Mouse (Mus musculus) kidney, postnatal 25 days (tissue): ENCODE results near the gene Eif1b.
"Not testable (repeated sequence)": the region's sequence is repeated elsewhere in the genome, so short reads cannot be mapped to it uniquely, and the experiment has no call there.

Experiments
- DNase-seq, 2 experiments: peaks; one replicate each; pipeline ENCODE4 v3.0.0; 2021; ENCODE audit warnings: mixed read lengths in 2 of 2

Eif1b gene

DNA sequence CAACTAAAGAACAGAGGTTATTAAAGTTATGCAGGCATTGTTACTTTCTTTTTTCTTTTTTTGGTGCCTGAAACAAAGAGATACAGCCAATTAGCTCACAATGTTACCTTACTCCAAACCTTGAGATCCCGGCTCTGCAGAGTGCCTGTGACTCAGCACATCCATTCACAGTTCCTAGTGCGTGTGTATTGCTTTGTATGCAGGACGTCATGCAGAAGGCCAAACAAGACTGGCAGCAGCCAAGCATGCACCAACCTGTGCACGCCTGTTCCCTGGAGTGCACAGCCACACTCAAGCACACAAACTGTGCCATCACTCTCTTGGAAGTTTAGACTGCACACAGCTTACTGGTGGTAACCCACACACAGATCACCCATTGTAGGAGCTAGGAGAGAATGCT, 35.2 kb downstream of the Eif1b start:
- DNase-seq, result no peak

DNA sequence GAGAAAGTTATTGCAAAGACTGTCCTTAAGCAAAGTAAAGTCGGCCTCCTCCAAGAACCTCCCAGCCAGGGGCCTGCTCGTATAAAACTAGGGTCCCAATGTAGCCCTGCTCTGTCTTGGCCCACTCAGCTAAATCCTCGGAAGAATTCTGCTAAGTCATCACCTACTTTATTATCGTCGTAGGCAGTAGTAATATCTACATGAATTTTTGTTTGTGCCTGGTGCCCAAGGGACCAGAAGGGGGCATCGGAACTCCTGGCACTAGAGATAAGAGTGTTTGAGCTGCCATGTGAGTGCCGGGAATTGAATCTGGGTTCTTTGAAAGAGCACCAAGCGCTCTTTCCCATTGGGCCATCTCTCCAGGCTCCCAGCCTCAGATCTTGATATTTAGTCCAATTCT, 35.9 kb downstream of the Eif1b start:
- no peak for DNase-seq

DNA sequence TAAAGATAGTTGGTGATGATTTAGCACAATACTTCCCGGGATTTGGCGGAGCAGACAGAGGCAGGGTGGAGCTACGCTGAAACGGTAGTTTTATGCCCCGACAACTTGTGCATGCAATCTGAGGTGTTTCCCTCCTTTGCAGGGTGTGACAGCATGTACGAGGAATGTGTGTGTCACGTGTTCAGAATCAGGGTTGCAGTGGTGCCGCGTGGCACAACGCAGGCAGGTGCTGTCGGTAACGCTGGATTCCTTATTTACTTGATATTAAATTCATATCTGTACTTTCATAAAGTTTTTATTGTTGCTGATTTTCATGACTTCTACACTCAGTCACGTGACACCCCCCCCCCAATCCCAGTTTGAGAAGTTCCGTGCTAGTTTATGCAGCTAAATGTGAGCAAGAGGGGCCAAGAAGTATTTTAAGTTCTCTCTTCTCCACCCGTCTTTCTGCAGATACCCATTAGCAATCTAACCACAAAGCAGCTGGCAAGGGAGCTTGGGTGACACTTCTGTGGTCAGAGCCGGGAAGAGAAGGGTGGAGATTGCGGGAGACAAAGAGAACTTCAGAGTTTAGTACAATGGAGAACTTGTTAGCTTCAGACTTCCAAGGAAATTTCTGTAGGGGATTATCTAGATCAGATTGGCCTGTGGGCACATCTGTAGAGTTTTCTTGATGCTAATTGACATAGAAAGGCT, 36.9 kb downstream of the Eif1b start:
- DNase-seq, result no peak

DNA sequence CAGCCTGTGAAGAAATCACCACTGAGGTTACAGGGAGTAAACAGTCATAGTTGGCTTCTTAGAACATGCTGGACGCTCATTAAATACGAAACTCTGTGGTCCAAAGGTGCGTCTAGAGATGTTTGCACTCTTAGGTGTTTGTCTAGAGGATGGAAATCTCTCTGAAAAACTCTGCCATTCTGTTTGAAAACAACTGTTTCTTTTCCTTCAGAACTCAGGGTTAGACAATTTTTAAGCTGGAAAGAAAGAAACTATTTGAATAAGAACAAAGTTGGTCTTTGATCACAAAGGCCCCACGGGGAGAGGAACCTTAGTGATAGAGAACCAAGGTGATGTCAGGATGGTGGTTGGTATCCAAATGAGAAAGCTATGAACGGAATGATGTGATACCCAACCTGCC, 38.4 kb downstream of the Eif1b start:
- DNase-seq, result no peak

DNA sequence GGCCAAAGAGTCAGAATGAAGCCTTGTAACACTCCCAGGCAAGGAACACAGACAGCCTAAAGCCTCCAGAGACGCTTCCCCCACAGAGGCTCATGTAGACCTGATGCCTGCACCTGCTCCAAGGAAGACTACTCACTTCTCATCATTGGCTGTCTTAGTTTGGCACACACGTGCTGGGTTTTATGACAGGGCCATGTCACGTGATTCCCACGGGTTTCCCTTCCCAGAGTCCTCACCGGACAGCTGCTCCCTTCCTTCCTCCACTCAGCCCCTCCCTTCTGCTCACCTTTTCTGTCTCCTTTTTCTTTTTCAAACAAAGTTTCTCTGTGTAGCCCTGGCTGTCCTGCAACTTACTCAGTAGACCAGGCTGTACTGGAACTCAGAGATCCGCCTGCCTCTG, 40.0 kb downstream of the Eif1b start:
- DNase-seq, result no peak

DNA sequence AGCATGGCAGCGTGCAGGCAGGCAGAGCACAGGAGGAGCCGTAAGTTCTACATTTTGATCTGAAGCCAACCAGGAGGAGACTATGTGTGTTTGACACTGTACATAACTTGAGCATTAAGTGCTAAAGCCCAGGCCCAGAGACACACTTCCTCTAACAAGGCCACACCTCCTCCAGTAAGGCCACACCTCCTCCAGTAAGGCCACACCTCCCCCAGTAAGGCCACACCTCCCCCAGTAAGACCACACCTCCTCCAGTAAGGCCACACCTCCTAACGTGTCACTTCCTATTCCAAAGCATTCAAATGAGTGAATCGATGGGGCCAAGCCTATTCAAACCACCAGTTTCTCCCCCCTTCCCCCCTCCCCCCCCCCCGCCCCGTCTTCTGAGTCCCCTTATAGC, 40.7 kb downstream of the Eif1b start:
- DNase-seq, result no peak

DNA sequence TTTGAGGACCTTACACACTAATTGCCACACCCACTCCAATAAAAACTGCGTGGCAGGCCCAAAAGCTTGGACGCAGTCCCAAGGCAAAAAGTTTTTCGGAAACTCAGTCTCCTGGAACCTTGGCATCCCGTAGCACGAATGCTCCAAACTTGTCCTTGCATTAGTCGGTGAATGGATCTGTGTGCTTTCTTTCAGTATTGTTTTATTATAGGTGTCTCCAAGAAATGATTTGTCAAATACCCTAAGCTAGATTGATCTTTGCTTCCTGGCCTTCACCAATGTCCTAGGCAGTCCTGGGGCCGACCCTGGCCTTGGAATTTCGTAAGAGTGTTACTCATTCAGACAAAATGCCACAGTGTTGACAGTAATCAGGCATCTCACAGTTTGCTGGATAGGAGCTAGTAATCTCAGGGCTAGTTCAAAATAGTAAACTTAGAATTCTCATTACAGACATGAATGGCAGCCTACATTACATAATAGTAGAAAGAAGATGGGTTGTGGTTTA, 41.5 kb downstream of the Eif1b start:
- DNase-seq, result not testable (repeated sequence)

DNA sequence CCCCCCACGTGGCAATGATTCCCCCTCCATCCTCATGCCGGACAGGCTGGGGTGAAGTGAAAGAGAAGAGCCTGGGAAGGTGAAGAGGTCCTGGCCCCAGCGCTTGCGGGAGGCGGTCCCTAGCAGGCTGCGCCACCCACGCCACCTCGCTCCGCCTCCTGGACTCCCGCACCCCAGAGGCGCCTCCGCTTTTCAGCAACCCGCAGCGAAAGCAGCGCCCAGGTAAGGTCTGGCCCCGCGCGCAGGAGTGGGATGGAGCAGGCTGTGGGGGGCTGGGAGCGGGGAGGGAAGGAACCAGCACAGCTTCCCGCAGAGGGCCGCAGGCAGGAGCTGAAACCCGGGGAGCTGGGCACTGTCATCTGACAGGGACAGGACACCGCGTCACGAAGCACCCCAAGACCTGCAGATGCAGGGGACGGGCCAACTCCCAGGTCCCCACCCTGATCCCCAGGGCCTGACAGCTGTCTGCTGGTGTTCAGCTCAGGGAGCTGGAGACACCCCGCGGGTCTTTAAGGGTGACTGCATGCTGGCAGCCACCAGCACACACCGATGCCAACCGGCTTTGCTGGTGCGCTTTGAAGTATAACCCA, 47.7 kb downstream of the Eif1b start, which contains the start of gene Entpd3:
TSS of gene Entpd3 (plus strand) at position 157 of the 590 bp plus-strand sequence.
- DNase-seq, result peak; percentile 4 to 32

DNA sequence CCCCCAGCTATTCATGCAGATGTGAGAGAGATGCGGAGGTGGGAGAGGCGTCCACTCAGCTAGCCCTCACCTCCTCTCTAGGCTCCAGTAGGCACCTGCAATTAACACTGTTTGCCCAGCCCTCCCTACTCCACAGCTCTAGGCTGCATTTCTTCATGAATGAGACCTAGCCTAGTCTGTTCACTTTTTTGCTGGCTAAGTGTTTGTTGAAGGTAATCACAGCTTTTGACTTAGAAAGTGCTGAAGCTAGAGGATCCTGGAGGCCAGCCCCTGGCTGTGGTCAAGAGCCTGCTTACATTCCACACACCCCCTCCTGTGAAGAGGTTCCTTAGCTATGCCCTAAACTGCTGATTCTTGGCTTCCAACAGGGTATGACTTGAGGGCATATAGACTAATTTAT, 49.4 kb downstream of the Eif1b start:
- no peak for DNase-seq

DNA sequence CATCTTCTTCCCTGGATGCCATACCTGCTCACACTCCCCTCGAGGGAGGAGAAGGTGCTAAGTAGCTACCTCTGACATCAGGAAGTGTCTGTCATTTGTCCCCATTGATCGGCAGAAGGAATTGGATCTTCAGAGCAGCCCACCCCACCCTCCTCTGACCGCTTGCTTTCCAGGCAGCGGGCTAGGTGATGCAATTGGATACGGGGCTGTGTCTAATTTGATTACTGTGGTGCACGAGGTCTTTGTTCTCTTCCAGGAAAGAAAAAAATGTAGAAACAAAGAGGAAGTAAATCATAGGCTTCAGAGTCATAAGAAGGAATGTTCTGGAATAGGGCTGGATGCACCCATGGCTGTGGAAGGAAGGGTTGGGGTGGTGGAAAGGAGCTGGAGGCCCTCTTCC, 50.2 kb downstream of the Eif1b start:
- DNase-seq, result no peak
